Mouse (Mus musculus) neutrophil, adult 5-6 weeks (primary cell): ENCODE data around the gene Pla2g1b. TPM values are rescaled to one million over a fixed set of nuclear protein-coding genes. Genes with fewer than 3 reads are reported as not detected.
"Not testable (repeated sequence)": the region's sequence is repeated elsewhere in the genome, so short reads cannot be mapped to it uniquely, and the experiment has no call there.

Experiments used
- ATAC-seq: fragments of 151-379, 151-347 bp; 2 replicates; pipeline ENCODE4 v1.8.0; 2017; ENCODE audit warnings: mild to moderate bottlenecking, moderate TSS enrichment; ENCODE audit not compliant: insufficient number of reproducible peaks, poor library complexity, low FRiP score, severe bottlenecking; ENCODE audit errors: extremely low read depth
- total RNA-seq: library from RNA; stranded (forward); fragments of 200-1000 nt; gene quantifications from 2 replicates; pipeline ENCODE4 v1.2.3, GENCODE M21; 2017

The Pla2g1b gene
- total RNA-seq, 1 experiment from 2014 or later = not detected

GRCm38 (mm10) chr5:115495618-115496017 is 29.6 kb downstream of the Pla2g1b start:
- ATAC-seq = not testable (repeated sequence)

GRCm38 (mm10) chr5:115497033-115497432 is 31.0 kb downstream of the Pla2g1b start:
- ATAC-seq = no peak

GRCm38 (mm10) chr5:115498307-115499240 is 32.5 kb downstream of the Pla2g1b start:
- no peak for ATAC-seq

- ATAC-seq = peak; percentile 97
These were observed 34.4 kb downstream of the Pla2g1b start for GRCm38 (mm10) chr5:115500383-115500935.

GRCm38 (mm10) chr5:115503035-115503434 is 37.0 kb downstream of the Pla2g1b start:
- no peak for ATAC-seq

- not testable (repeated sequence) for ATAC-seq
These were observed 39.6 kb downstream of the Pla2g1b start for GRCm38 (mm10) chr5:115505617-115506016.

GRCm38 (mm10) chr5:115506454-115507201 is 40.6 kb downstream of the Pla2g1b start, which contains the start of gene Pxn:
Gene Pxn, plus strand, starts transcription at chr5:115506676.
- ATAC-seq = peak; percentile 88

- ATAC-seq = no peak
These were observed 41.4 kb downstream of the Pla2g1b start for GRCm38 (mm10) chr5:115507267-115507980.

GRCm38 (mm10) chr5:115507981-115508858 is 42.2 kb downstream of the Pla2g1b start:
- ATAC-seq = no peak

GRCm38 (mm10) chr5:115508859-115509147 is 42.7 kb downstream of the Pla2g1b start:
- no peak for ATAC-seq

GRCm38 (mm10) chr5:115509321-115509761 is 43.3 kb downstream of the Pla2g1b start:
- no peak for ATAC-seq

- ATAC-seq = no peak
These were observed 44.0 kb downstream of the Pla2g1b start for GRCm38 (mm10) chr5:115509790-115510689.

- ATAC-seq = no peak
These were observed 46.3 kb downstream of the Pla2g1b start for GRCm38 (mm10) chr5:115512375-115512774.

- ATAC-seq = no peak
These were observed 47.2 kb downstream of the Pla2g1b start for GRCm38 (mm10) chr5:115513246-115513645.

- ATAC-seq = no peak
These were observed 47.7 kb downstream of the Pla2g1b start for GRCm38 (mm10) chr5:115513721-115514120.

GRCm38 (mm10) chr5:115514346-115514745 is 48.3 kb downstream of the Pla2g1b start:
- no peak for ATAC-seq

- ATAC-seq = no peak
These were observed 49.0 kb downstream of the Pla2g1b start for GRCm38 (mm10) chr5:115514896-115515587.
